Mouse (Mus musculus) kidney, postnatal 0 days (tissue): ENCODE measurements at regions not wholly inside any gene's neighbourhood (a gene's known extent, or its start where the extent isn't known, plus 50 kb on each side); places are given as distances from the start of the nearest gene placed in this dataset.
A peak's percentile ranks its signal among the peaks of the same experiment; 100 is the strongest.

Experiments
- ATAC-seq: fragments of 200-750 bp; cut with Nextera tagmentation; replicated peaks from 2 replicates; pipeline ENCODE4 v1.8.0; 2017; ENCODE audit warnings: low read depth, moderate number of reproducible peaks, moderate TSS enrichment, moderate library complexity; ENCODE audit not compliant: low FRiP score
- DNase-seq: peaks from one replicate; pipeline ENCODE4 v3.0.0-alpha.2; 2016; ENCODE audit warnings: low spot score
- H3K27ac ChIP-seq: fragments of 300-500 bp; sonication (generic); 2 replicates; pipeline ENCODE4 v1.5.1; 2014; ENCODE audit warnings: mild to moderate bottlenecking
- H3K27me3 ChIP-seq: fragments of 300-500 bp; sonication (generic); 2 replicates; pipeline ENCODE4 v1.6.1; 2014; ENCODE audit warnings: low read length, mixed read lengths; ENCODE audit not compliant: insufficient read depth
- H3K36me3 ChIP-seq: fragments of 300-500 bp; sonication (generic); 2 replicates; pipeline ENCODE4 v1.6.1; 2014; ENCODE audit warnings: low read length, mixed read lengths; ENCODE audit not compliant: insufficient read depth
- H3K4me1 ChIP-seq: fragments of 300-500 bp; sonication (generic); replicated peaks from 2 replicates; pipeline ENCODE4 v1.6.1; 2014; ENCODE audit warnings: antibody characterized with exemption, low read length, mixed read lengths; ENCODE audit not compliant: insufficient read depth
- H3K4me2 ChIP-seq: fragments of 300-500 bp; sonication (generic); 2 replicates; pipeline ENCODE4 v1.6.1; 2014; ENCODE audit warnings: mild to moderate bottlenecking, low read length, moderate library complexity, mixed read lengths
- H3K4me3 ChIP-seq: fragments of 300-500 bp; sonication (generic); replicated peaks from 2 replicates; pipeline ENCODE4 v1.5.1; 2014; ENCODE audit warnings: low read depth, low read length
- H3K9ac ChIP-seq: fragments of 300-500 bp; sonication (generic); 2 replicates; pipeline ENCODE4 v1.6.1; 2014; ENCODE audit warnings: low read depth, low read length
- H3K9me3 ChIP-seq: fragments of 300-500 bp; sonication (generic); replicated peaks from 2 replicates; pipeline ENCODE4 v1.6.1; 2016; ENCODE audit warnings: low read length, inconsistent platforms, mixed read lengths
- CTCF ChIP-seq: IDR thresholded peaks from 2 replicates; pipeline ENCODE4 v1.5.1; 2016; ENCODE audit warnings: antibody characterized with exemption, low read depth, mild to moderate bottlenecking, moderate library complexity
- WGBS: fragments of 180-500 bp; shearing (Covaris S2); extraction: QIAGEN DNeasy Blood & Tissue Kit; methylation state at CpG from one replicate; pipeline ENCODE4 v1.1.7; 2014; 5-methylcytosine and 5-hydroxymethylcytosine counted together

GRCm38 (mm10) chr7:135853814-135854324, 137.7 kb upstream of the Mki67 start:
- TF ChIP-seq CTCF: no peak
- Histone ChIP-seq H3K4me1 (0 out of 2 replicates have a peak, but pooled peaks cover 1% of the 10 kb centered on the region), H3K4me3 (peak overlapping the region; percentile 16; the same call in 1 of the 2 replicates), H3K9ac (0 out of 2 replicates have a peak overlapping the region, but pooled peaks have one; percentile 19), H3K27me3 (no peaks in the 10 kb centered on the region), H3K36me3 (no peaks in the 10 kb centered on the region), H3K4me2 (peak overlapping the region; percentile 56), H3K27ac (no peak overlapping the region), H3K9me3 (no peaks in the 10 kb centered on the region)
- DNase-seq (no peak), ATAC-seq (no peak)
- WGBS: 33% methylated on average over 10 of the region's 10 CpGs

DNA sequence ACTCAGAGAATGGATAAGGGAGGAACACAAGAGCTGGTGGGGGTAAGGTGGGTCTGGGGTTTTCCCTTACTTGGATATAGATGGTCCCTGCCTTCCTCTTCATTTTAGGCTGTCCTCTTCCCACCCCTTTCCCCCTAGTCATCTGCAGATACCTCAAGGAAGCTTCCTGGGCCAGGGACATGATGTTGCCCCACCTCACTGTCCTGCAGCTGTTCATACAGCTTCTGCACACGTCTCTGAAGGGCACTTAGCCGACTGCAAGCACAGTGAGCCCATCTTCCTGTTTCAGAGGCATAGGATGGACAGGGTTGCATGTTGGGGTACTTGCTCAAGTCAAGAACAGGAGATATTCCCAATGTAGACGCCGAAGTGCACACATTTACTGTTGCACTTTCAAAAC, 144.1 kb upstream of the Mki67 start:
- Histone ChIP-seq H3K4me3 (no peak overlapping the region), H3K27me3 (no peaks in the 10 kb centered on the region), H3K9me3 (no peaks in the 10 kb centered on the region), H3K4me1 (peaks cover 35% of the 10 kb centered on the region), H3K27ac (peak overlapping the region; percentile 31; the same call in 1 of the 2 replicates), H3K36me3 (no peaks in the 10 kb centered on the region), H3K4me2 (0 out of 2 replicates have a peak overlapping the region, but pooled peaks have one; percentile 13), H3K9ac (no peak overlapping the region)
- no peak for TF ChIP-seq CTCF
- DNase-seq (no peak), ATAC-seq (no peak)
- 29% methylated on average over 4 of the region's 4 CpGs for WGBS

DNA sequence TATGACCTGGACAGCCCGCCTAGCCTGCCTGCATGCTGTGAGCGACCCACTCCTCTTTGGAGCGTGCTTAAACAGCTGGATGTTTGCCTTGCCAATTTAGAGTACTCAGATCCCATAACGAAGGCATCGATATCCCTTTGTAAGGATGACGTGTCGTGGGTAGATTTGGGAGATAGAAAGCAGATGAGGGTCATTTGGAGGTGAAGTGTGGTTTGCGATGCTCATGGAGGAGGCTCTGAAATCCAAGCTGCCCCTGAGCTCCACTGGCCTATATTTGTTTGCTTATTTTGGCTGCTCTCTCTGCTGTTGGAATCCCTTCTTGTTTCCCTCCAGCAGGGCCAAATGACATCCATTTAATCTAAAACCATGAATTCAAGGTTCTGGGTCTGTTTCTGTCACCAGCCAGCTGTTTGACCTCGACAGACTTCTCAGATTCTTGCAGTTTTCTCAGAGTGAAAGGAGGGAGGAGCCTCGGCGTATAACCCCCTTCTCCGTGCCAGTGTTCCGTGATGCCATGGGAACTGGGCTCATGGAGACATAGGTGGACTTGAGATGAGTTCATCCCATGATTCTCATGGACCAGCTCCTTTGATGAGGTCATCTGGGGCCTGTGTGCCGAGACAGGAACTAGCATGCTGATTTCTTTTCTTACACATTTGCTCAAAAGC, 144.7 kb upstream of the Mki67 start:
- 29% methylated on average over 14 of the region's 14 CpGs for WGBS
- Histone ChIP-seq H3K9me3 (no peaks in the 10 kb centered on the region), H3K9ac (no peak overlapping the region), H3K4me3 (no peak overlapping the region), H3K4me2 (peak overlapping the region; percentile 13; the same call in 1 of the 2 replicates), H3K4me1 (peaks cover 35% of the 10 kb centered on the region), H3K27me3 (no peaks in the 10 kb centered on the region), H3K27ac (peak overlapping the region; percentile 65), H3K36me3 (no peaks in the 10 kb centered on the region)
- DNase-seq: peak; percentile 92
- ATAC-seq: no peak
- TF ChIP-seq CTCF: 0 out of 2 replicates have a peak, but pooled peaks have one; percentile 14

DNA sequence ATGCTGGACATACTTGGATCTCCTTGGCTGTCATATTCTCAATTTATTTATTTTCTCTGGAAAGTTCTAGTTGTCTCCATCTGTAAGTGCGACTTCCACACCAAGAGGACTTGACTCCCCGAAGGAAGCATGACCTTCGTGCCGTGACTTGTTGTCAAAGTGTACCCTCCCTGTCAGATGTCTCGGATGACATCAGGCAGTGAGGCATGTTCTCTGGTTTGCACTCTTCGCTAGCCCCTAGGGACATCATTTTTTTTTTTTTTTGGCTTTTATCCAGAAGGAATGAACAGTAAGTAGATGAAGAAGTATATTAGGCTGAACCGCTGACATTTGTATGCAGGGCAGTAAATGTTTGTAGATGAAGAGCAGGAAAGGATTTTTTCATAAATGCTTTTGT, 145.2 kb upstream of the Mki67 start:
- H3K9me3 ChIP-seq: no peaks in the 10 kb centered on the region
- H3K4me2 ChIP-seq: 0 out of 2 replicates have a peak overlapping the region, but pooled peaks have one; percentile 13
- H3K36me3 ChIP-seq: no peaks in the 10 kb centered on the region
- H3K4me1 ChIP-seq: peaks cover 35% of the 10 kb centered on the region
- ATAC-seq: no peak
- DNase-seq: peak; percentile 83
- H3K27me3 ChIP-seq: no peaks in the 10 kb centered on the region
- WGBS: 18% methylated on average over 7 of the region's 7 CpGs
- no peak for TF ChIP-seq CTCF
- H3K9ac ChIP-seq: no peak overlapping the region
- H3K4me3 ChIP-seq: no peak overlapping the region
- H3K27ac ChIP-seq: peak overlapping the region; percentile 65

DNA sequence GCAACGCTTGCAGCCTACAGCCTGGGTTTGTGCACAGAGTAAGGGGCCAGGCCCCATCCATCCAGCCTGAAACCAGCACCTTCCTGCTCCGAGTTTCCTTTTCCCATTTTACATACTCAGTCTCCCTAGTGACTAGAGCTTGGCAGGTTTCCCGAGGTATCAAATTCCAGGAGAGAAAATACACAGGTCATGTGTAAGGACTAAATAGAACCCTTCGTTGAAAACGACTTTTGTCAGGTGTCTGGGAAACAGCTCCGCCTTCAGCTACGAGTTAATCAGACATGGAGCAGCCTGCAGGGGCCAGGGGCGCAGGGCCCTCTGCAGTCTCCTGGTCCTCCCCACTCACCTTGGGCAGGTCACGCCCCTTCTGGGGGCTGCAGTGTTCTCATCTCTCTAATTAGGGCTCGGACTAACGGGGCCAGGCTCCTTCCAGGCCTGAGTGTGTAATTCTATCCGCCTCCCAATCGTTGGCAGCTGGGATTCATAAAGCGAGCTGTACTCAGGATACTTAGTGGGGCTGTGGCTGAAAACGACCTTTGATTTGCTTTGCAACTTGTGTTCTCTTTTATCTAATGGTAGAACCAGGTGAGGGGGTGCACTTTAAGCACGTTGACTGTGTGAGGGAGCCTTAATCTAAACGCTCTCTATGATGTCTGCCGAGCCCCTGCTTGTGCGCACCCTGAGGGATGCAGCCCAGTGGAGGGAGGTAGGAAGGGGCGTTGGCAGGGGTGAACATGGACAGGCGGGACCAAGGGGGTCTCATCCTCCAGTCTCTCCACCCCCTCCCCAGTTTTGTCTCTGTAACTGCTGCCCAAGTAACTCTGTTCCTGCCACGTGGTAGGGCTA, 147.6 kb upstream of the Mki67 start:
- 18% methylated on average over 22 of the region's 22 CpGs for WGBS
- ATAC-seq (peak; percentile 69), DNase-seq (peak; percentile 87)
- Histone ChIP-seq H3K27me3 (no peaks in the 10 kb centered on the region), H3K4me2 (peak overlapping the region; percentile 19; the same call in 1 of the 2 replicates), H3K36me3 (no peaks in the 10 kb centered on the region), H3K27ac (0 out of 2 replicates have a peak overlapping the region, but pooled peaks have one; percentile 3), H3K4me1 (peaks cover 35% of the 10 kb centered on the region), H3K9ac (no peak overlapping the region), H3K9me3 (no peaks in the 10 kb centered on the region), H3K4me3 (no peak overlapping the region)
- 0 out of 2 replicates have a peak, but pooled peaks have one; percentile 7 for TF ChIP-seq CTCF

GRCm38 (mm10) chr7:135870981-135871380, 154.8 kb upstream of the Mki67 start:
- ATAC-seq: no peak
- no peak for TF ChIP-seq CTCF

More at GRCm38 (mm10) chr7:135870981-135871380, 154.8 kb upstream of the Mki67 start:
- Histone ChIP-seq H3K4me2 (no peak overlapping the region), H3K27ac (no peak overlapping the region), H3K4me1 (no peaks in the 10 kb centered on the region), H3K9ac (no peak overlapping the region), H3K4me3 (no peak overlapping the region), H3K27me3 (no peaks in the 10 kb centered on the region), H3K36me3 (no peaks in the 10 kb centered on the region), H3K9me3 (no peaks in the 10 kb centered on the region)
- DNase-seq: no peak
- 79% methylated on average over 6 of the region's 6 CpGs for WGBS
